Mouse (Mus musculus) heart, embryonic 13.5 days (tissue): Measurements from ENCODE around the gene Mpdz. TPM values are rescaled to one million over a fixed set of nuclear protein-coding genes. Genes with fewer than 3 reads are reported as not detected.

Source experiments
- ATAC-seq: fragments of 200-750 bp; cut with Nextera tagmentation; 2 replicates; pipeline ENCODE4 v1.8.0; 2017; ENCODE audit warnings: moderate TSS enrichment; ENCODE audit not compliant: insufficient number of reproducible peaks, low FRiP score, low TSS enrichment; ENCODE audit errors: extremely low read depth
- H3K27ac ChIP-seq: fragments of 300-500 bp; sonication (generic); replicated peaks from 2 replicates; pipeline ENCODE4 v1.5.1; 2015; ENCODE audit warnings: moderate library complexity, mild to moderate bottlenecking, inconsistent platforms
- H3K27me3 ChIP-seq: fragments of 300-500 bp; sonication (generic); replicated peaks from 2 replicates; pipeline ENCODE4 v1.6.1; 2015; ENCODE audit warnings: mild to moderate bottlenecking, inconsistent platforms
- H3K36me3 ChIP-seq: fragments of 300-500 bp; sonication (generic); 2 replicates; pipeline ENCODE4 v1.6.1; 2015; ENCODE audit warnings: mild to moderate bottlenecking, inconsistent platforms
- H3K4me1 ChIP-seq: fragments of 300-500 bp; sonication (generic); 2 replicates; pipeline ENCODE4 v1.6.1; 2015; ENCODE audit warnings: inconsistent platforms
- H3K4me2 ChIP-seq: fragments of 300-500 bp; sonication (generic); 2 replicates; pipeline ENCODE4 v1.6.1; 2015; ENCODE audit warnings: inconsistent platforms, mild to moderate bottlenecking, moderate library complexity
- H3K4me3 ChIP-seq: fragments of 300-500 bp; sonication (generic); 2 replicates; pipeline ENCODE4 v1.5.1; 2015; ENCODE audit warnings: moderate library complexity, mild to moderate bottlenecking, inconsistent platforms
- H3K9ac ChIP-seq: fragments of 300-500 bp; sonication (generic); 2 replicates; pipeline ENCODE4 v1.6.1; 2015; ENCODE audit warnings: inconsistent platforms, mild to moderate bottlenecking, moderate library complexity
- H3K9me3 ChIP-seq: fragments of 300-500 bp; sonication (generic); 2 replicates; pipeline ENCODE4 v1.6.1; 2016; ENCODE audit warnings: inconsistent platforms
- WGBS: fragments of 180-500 bp; shearing (Covaris S2); methylation state at CpG from one replicate; pipeline ENCODE4 v1.1.7; 2015; ENCODE audit warnings: mixed read lengths; 5-methylcytosine and 5-hydroxymethylcytosine counted together
- polyA plus RNA-seq: library from polyadenylated mRNA; unstranded; fragments of >200 nt; fragmentation: Nextera tagmentation; extraction: Ambion mirVana; gene quantifications from 2 replicates; pipeline ENCODE4 v1.2.1, GENCODE M21; 2015

Gene Mpdz
- polyA plus RNA-seq, result 19.6 and 21.0 TPM in 2 replicates

- 1% methylated on average over 87 of the region's 97 CpGs for WGBS
Measured at GRCm38 (mm10) chr4:81442078-81442981, at the start of gene Mpdz. TSS of gene Mpdz (minus strand) at chr4:81442815.

GRCm38 (mm10) chr4:81490556-81490955 lies 47.9 kb upstream of the Mpdz start:
- Histone ChIP-seq H3K36me3 (no peaks in the 10 kb centered on the region), H3K4me1 (no peaks in the 10 kb centered on the region; the same call in 1 of the 2 replicates), H3K4me2 (no peak overlapping the region), H3K9ac (no peak overlapping the region), H3K27me3 (no peaks in the 10 kb centered on the region), H3K9me3 (no peaks in the 10 kb centered on the region), H3K27ac (no peak overlapping the region), H3K4me3 (no peak overlapping the region)
- ATAC-seq, result no peak
- 74% methylated on average over 2 of the region's 2 CpGs for WGBS

More at GRCm38 (mm10) chr4:81442078-81442981, at the start of gene Mpdz:
- H3K36me3 ChIP-seq, result no peaks in the 10 kb centered on the region
- H3K9ac ChIP-seq, result peak within 1 kb of the TSS; percentile 96
- H3K27me3 ChIP-seq, result no peaks in the 10 kb centered on the region
- ATAC-seq, result peak; percentile 71
- peak within 1 kb of the TSS; percentile 89 for H3K27ac ChIP-seq
- peak within 1 kb of the TSS; percentile 75 for H3K4me2 ChIP-seq
- H3K4me1 ChIP-seq, result peaks cover 28% of the 10 kb centered on the region
- H3K4me3 ChIP-seq, result peak within 1 kb of the TSS; percentile 86
- no peaks in the 10 kb centered on the region for H3K9me3 ChIP-seq

DNA sequence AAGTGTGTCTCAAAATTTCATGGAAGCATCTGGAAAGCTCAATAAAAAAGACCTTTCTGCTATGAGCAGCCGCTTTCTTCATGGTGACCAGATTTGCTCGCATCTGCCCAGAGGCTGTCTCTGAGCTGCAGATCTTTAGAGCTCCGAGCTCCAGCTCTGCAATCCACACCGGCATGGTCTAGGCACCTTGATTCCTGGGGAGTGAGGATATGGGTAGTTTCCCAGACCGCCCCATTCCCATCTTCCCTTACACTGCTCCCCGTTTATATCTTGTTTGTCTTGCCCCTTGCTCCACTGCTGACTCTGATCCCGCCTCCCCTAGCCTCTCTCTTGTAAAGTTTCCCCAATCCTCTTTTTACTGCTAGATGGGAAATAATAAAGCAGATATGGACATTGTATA lies 42.0 kb upstream of the Mpdz start:
- Histone ChIP-seq H3K4me1 (peaks cover 11% of the 10 kb centered on the region), H3K36me3 (no peaks in the 10 kb centered on the region), H3K9ac (no peak overlapping the region; the same call in 1 of the 2 replicates), H3K4me2 (peak overlapping the region; percentile 12; the same call in 1 of the 2 replicates), H3K4me3 (no peak overlapping the region), H3K27me3 (no peaks in the 10 kb centered on the region), H3K9me3 (no peaks in the 10 kb centered on the region), H3K27ac (peak overlapping the region; percentile 34)
- no peak for ATAC-seq
- WGBS, result 56% methylated on average over 7 of the region's 7 CpGs

DNA sequence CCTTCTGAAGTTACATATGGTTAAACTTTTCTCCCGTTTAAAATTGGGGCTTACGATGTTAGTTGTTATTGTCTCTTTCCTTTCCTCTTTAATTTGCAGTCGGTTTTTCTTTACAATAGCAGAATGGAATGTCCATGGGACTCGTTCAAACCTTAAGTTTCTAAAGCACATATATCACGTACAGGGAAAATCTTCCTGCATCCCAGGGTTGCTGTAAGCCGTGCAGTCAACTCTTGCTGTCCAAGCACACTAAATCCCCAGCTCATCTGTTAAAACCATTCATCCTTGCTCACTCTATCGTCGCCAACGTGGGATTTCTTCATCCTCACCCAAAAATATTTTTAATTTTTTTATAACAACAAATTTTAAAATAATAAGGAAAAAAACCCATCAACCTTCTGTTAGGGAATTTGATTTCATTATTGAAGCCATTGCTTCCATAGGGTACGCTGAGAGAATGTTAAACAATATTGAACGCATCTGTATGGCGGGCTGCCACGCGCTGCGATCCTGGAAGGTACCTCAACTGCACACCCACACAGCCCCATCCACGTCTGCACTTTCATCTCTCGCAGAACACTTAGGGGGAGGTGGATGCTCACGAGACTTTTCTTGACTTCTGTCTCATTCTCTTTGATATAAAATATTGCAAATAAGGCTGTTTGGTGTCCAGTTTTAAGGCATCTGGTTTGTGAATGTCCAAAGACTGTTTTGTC lies 41.4 kb upstream of the Mpdz start:
- no peak for ATAC-seq
- Histone ChIP-seq H3K4me2 (peak overlapping the region; percentile 12; the same call in 1 of the 2 replicates), H3K27ac (peak overlapping the region; percentile 34)

DNA sequence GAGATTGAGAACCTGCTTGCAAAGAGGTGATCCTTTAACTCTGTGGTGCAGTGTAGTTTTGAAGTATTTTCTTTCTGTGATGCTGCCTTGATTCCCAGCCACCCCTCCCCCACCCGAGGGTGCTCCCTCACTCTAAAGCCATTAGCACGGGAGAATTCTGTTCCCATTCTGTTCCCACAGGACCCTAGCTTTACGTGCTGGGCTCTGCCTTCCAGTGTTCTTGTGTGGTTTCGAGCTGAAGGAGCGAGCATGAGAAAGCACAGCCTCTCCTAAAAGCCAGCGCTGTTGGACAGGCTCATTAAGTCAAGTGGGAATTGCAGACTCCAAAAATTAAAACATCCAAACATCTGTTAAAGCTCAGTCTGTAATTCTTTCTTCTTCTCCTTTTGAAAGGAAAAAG lies 40.5 kb upstream of the Mpdz start:
- Histone ChIP-seq H3K27me3 (no peaks in the 10 kb centered on the region), H3K9ac (no peak overlapping the region), H3K36me3 (no peaks in the 10 kb centered on the region), H3K4me1 (peaks cover 11% of the 10 kb centered on the region), H3K4me2 (peak overlapping the region; percentile 39), H3K4me3 (no peak overlapping the region), H3K9me3 (no peaks in the 10 kb centered on the region), H3K27ac (0 out of 2 replicates have a peak overlapping the region, but pooled peaks have one; percentile 50)
- ATAC-seq, result no peak
- 15% methylated on average over 6 of the region's 6 CpGs for WGBS

More for the DNA sequence above, 41.4 kb upstream of the Mpdz start:
- H3K9ac ChIP-seq, result no peak overlapping the region; the same call in 1 of the 2 replicates
- peaks cover 11% of the 10 kb centered on the region for H3K4me1 ChIP-seq
- 69% methylated on average over 18 of the region's 18 CpGs for whole genome bisulfite sequencing
- H3K4me3 ChIP-seq, result no peak overlapping the region
- no peaks in the 10 kb centered on the region for H3K9me3 ChIP-seq
- no peaks in the 10 kb centered on the region for H3K36me3 ChIP-seq
- no peaks in the 10 kb centered on the region for H3K27me3 ChIP-seq

DNA sequence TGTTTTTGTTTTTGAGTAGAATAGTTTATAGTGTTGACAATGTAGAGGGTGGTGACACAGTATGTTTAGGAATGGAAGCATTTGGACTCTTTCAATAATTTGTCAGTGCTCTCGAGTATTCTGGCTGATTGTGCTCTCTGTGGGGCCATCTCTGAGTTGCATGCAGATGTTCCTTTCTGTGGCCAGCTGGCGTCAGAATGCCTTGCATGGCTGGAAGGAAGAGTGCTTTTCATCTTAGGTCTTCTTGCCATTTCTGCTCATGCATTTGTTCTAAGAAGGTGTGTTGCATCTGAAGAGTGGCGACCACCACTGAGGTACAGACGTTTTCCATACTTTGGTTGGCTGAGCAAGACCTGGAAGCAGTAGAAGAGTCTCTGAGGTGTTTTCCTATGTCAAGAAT lies 24.2 kb upstream of the Mpdz start:
- Histone ChIP-seq H3K36me3 (no peaks in the 10 kb centered on the region), H3K27me3 (no peaks in the 10 kb centered on the region), H3K9me3 (no peaks in the 10 kb centered on the region), H3K27ac (no peak overlapping the region), H3K4me3 (no peak overlapping the region), H3K4me1 (peaks cover 10% of the 10 kb centered on the region), H3K9ac (no peak overlapping the region), H3K4me2 (no peak overlapping the region)
- no peak for ATAC-seq
- 76% methylated on average over 4 of the region's 4 CpGs for WGBS

GRCm38 (mm10) chr4:81465172-81465571 lies 22.6 kb upstream of the Mpdz start:
- Histone ChIP-seq H3K4me2 (no peak overlapping the region), H3K4me3 (no peak overlapping the region), H3K4me1 (peaks cover 10% of the 10 kb centered on the region), H3K27ac (no peak overlapping the region), H3K9me3 (no peaks in the 10 kb centered on the region), H3K27me3 (no peaks in the 10 kb centered on the region), H3K9ac (no peak overlapping the region), H3K36me3 (no peaks in the 10 kb centered on the region)
- 71% methylated on average over 3 of the region's 3 CpGs for WGBS
- no peak for ATAC-seq

- Histone ChIP-seq H3K27ac (no peak overlapping the region), H3K27me3 (no peaks in the 10 kb centered on the region), H3K4me1 (peaks cover 10% of the 10 kb centered on the region), H3K9me3 (no peaks in the 10 kb centered on the region), H3K9ac (no peak overlapping the region), H3K4me2 (no peak overlapping the region), H3K4me3 (no peak overlapping the region), H3K36me3 (no peaks in the 10 kb centered on the region)
- ATAC-seq, result no peak
- WGBS, result 47% methylated on average over 4 of the region's 4 CpGs
Measured at GRCm38 (mm10) chr4:81462253-81462652, 19.6 kb upstream of the Mpdz start.

GRCm38 (mm10) chr4:81458921-81459320 lies 16.3 kb upstream of the Mpdz start:
- H3K4me3 ChIP-seq, result no peak overlapping the region
- peaks cover 13% of the 10 kb centered on the region for H3K4me1 ChIP-seq
- ATAC-seq, result no peak
- H3K27ac ChIP-seq, result no peak overlapping the region
- 50% methylated on average over 1 of the region's 1 CpGs for WGBS
- H3K4me2 ChIP-seq, result no peak overlapping the region
- no peaks in the 10 kb centered on the region for H3K27me3 ChIP-seq
- no peaks in the 10 kb centered on the region for H3K9me3 ChIP-seq
- H3K9ac ChIP-seq, result no peak overlapping the region
- H3K36me3 ChIP-seq, result no peaks in the 10 kb centered on the region

DNA sequence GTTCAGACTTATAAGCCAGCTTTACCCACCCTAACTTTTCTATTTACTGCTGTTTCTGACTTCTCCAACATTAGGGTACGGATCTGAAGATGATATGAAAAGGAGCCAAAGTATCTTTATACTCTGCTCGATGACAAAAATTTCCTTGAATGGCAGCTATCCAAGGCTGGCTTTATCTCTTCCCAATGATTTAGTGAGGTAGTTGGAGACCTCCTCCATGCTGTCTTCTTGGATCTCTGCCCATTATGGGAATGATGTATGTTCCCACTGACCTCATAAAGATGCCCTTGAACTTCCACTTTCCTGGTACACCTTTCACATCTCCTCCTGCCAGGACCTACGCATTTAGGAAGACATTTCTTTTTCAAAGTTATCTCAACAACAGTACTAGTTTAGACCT lies 11.2 kb upstream of the Mpdz start:
- no peak for ATAC-seq
- Histone ChIP-seq H3K9ac (no peak overlapping the region), H3K36me3 (no peaks in the 10 kb centered on the region), H3K27ac (no peak overlapping the region), H3K4me2 (no peak overlapping the region), H3K4me1 (peaks cover 27% of the 10 kb centered on the region), H3K4me3 (no peak overlapping the region), H3K27me3 (no peaks in the 10 kb centered on the region), H3K9me3 (no peaks in the 10 kb centered on the region)
- 56% methylated on average over 3 of the region's 3 CpGs for WGBS

- Histone ChIP-seq H3K27me3 (no peaks in the 10 kb centered on the region), H3K36me3 (no peaks in the 10 kb centered on the region), H3K9me3 (no peaks in the 10 kb centered on the region), H3K27ac (no peak overlapping the region), H3K4me1 (peaks cover 27% of the 10 kb centered on the region), H3K9ac (no peak overlapping the region), H3K4me2 (no peak overlapping the region), H3K4me3 (no peak overlapping the region)
- WGBS, result 51% methylated on average over 2 of the region's 2 CpGs
- no peak for ATAC-seq
Measured at GRCm38 (mm10) chr4:81452183-81452582, 9.6 kb upstream of the Mpdz start.
